Mouse (Mus musculus): ENCODE data around the gene Emc4. TPM values are rescaled to one million over a fixed set of nuclear protein-coding genes. Genes with fewer than 3 reads are reported as not detected.

Emc4 gene
- polyA plus RNA-seq, 1 experiment from 2014 or later, result 134 TPM

DNA sequence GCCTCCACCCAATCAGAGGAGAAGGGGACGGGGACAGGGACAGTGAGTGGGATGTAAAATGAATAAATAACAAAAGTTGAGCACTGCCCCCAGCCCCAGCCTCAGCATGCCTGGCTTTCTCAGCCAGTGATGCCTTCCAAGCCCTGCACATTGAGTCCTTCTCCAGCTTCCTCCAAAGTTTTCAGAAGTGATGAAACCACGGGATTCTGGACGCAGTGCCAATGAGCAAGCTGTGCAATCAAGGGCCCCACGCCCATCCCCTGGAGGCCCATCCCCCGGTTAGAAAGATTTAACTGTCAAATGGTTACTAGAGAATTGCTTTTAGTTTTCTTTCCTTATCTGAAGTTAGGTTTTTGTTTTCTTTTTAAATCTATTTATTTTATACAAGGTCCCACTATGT is 2.1 kb upstream of the Emc4 start:
- 0 out of 2 replicates have a peak, but pooled peaks cover 5% of the 10 kb centered on the region for H3K36me3 ChIP-seq
- peaks cover 13% of the 10 kb centered on the region for H3K4me1 ChIP-seq
- no peaks in the 10 kb centered on the region for H3K9me3 ChIP-seq
- no peaks in the 10 kb centered on the region for H3K27me3 ChIP-seq (ENCODE audit: insufficient read depth, poor library complexity, severe bottlenecking)
- 68% methylated on average over 5 of the region's 5 CpGs for WGBS
- no peak overlapping the region for H3K27ac ChIP-seq
- H3K4me3 ChIP-seq, result no peak overlapping the region
- no peak for DNase-seq (ENCODE audit: low spot score)

DNA sequence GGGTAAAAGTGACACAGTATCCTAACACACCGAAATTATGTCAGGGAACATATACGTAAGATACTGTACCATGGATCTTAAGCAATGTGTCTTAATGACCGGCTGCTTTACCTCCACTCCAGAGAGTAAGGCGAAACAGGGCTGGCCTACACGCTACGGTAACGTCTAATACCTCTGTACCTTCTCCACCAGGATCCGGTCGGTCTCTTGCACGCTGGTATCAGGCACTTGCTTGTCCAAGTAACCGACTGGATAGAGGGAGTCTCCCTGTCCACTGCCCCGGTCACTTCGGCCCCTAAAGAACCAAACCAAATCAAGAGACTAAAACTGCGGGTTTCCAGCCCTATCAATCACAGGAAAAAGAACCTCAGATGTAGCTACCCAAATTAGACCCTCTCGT is 605 bp downstream of the Emc4 start:
- Histone ChIP-seq H3K36me3 (peaks cover 28% of the 10 kb centered on the region), H3K4me3 (peak overlapping the region; percentile 89), H3K9me3 (no peaks in the 10 kb centered on the region), H3K27ac (peak overlapping the region; percentile 89), H3K4me1 (peaks cover 13% of the 10 kb centered on the region), H3K27me3 (ENCODE audit: insufficient read depth, poor library complexity, severe bottlenecking) (no peaks in the 10 kb centered on the region)
- DNase-seq (ENCODE audit: low spot score), result no peak
- WGBS, result 19% methylated on average over 15 of the region's 15 CpGs

DNA sequence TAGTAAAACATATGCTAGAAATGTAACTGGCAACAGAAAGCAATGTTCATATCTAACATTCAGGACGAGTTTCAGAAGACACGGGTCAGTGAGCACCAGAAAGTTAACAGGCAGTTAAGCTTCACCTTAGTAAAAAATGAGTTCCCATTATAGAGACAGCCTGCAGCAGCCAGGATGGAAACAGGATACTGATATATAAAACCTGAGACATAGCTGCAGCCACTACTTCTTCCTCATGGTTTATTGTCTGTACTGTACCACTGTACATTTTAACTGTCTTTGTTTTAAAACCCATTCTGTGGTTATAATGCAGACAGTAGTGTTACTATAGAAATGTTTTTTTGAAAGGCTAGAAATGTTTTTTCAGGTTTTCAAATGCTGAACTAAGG is 7.1 kb downstream of the Emc4 start:
- peaks cover 89% of the 10 kb centered on the region for H3K36me3 ChIP-seq
- no peak overlapping the region for H3K4me3 ChIP-seq
- H3K27ac ChIP-seq, result no peak overlapping the region
- WGBS, result 93% methylated on average over 2 of the region's 2 CpGs
- H3K27me3 ChIP-seq (ENCODE audit: insufficient read depth, poor library complexity, severe bottlenecking), result no peaks in the 10 kb centered on the region
- H3K4me1 ChIP-seq, result no peaks in the 10 kb centered on the region
- no peaks in the 10 kb centered on the region for H3K9me3 ChIP-seq
- no peak for DNase-seq (ENCODE audit: low spot score)

DNA sequence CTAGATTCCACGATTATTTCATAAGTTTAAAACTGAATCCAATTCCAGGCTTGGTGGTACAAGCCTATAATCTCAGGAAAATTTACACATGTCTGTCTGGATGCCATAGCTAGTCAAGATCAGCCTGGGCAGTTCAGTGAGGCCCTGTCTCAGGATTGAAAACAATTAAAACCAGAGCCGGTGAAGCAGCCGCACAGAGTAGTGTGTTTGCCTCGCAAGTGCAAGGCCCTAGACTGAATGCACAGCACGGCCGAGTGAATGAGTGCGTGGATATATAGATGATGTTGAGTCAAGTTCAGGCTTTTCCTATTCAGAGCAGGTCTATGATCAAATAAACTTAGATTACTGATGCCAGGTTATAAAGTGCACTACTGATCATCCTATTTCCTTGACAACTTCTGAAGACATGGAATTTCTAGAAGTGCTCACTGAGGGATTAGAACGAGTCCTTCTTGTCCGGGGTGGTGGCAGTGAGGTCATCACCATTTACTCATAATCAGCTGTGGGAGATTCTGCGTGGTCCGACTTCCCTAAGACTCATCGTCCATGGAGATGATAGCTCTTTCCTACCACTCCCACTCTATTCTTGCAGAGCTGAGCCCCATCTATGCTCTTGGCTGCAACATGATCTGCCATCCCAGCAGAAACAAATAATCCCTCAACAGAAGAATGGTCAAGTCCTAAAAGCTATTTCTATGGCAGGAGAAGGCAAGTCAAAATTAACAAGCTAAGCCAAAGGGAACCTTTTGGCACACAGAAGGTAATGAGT is 7.6 kb downstream of the Emc4 start:
- Histone ChIP-seq H3K36me3 (peaks cover 87% of the 10 kb centered on the region), H3K4me1 (no peaks in the 10 kb centered on the region), H3K4me3 (no peak overlapping the region), H3K9me3 (no peaks in the 10 kb centered on the region), H3K27ac (no peak overlapping the region), H3K27me3 (ENCODE audit: insufficient read depth, poor library complexity, severe bottlenecking) (no peaks in the 10 kb centered on the region)
- 86% methylated on average over 12 of the region's 12 CpGs for WGBS
- no peak for DNase-seq (ENCODE audit: low spot score)

DNA sequence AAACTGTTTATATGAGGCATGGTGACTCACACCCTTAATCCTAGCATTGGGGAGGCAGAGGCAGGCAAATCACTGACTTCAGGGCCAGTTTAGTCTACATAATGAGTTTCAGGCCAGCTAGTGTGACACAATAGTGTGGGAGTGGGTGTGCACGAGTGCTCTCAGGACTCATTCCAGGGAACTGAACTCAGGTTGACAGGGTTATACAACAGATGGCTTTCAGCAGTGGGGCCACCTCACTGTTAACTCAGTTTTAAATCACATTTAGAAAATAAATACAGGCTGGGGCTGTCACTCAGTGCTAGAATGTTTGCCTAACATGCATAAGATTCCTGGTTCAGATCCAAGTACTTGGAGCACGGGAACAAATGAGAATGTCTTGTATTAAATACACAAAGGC is 8.2 kb downstream of the Emc4 start:
- no peaks in the 10 kb centered on the region for H3K9me3 ChIP-seq
- H3K27ac ChIP-seq, result no peak overlapping the region
- H3K36me3 ChIP-seq, result peaks cover 88% of the 10 kb centered on the region
- H3K4me3 ChIP-seq, result no peak overlapping the region
- no peaks in the 10 kb centered on the region for H3K4me1 ChIP-seq
- H3K27me3 ChIP-seq (ENCODE audit: insufficient read depth, poor library complexity, severe bottlenecking), result no peaks in the 10 kb centered on the region
- WGBS, result 93% methylated on average over 2 of the region's 2 CpGs
- DNase-seq (ENCODE audit: low spot score), result no peak

DNA sequence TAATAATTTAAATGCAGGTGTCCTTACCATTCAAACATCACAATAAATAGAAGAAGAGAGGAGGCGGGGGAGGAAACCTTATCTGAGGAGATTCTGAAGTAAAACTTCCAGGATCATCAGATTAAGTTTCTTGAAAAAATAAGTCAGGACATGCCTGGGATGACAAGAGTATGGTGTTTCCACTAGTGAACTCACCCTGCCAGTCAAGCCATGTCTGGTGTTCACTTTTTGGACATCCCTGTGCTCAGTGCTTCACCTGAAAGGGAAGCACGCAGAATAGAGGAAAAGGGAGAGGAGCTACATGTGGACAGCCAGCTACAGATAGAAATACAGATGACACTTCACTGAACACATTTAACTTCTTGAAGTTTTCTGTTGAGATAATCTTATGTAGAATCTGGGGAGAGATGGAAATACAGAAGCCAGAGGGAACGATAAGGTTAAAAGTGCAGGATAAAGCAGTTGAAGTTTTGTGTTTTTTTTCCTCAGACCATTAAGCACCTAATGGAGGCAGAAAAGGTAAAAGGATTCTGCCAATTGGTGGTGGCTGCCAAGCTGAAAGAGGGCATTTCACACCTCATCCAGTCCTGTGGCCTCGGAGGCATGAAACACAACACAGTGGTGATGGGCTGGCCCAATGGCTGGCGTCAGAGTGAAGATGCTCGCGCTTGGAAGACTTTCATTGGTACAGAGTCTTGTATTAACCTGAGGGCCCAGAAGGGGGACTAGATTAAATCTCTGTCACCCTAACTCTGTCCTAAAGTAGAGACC is 14.0 kb downstream of the Emc4 start:
- H3K4me3 ChIP-seq, result no peak overlapping the region
- no peaks in the 10 kb centered on the region for H3K27me3 ChIP-seq (ENCODE audit: insufficient read depth, poor library complexity, severe bottlenecking)
- no peaks in the 10 kb centered on the region for H3K4me1 ChIP-seq
- H3K9me3 ChIP-seq, result no peaks in the 10 kb centered on the region
- no peak for DNase-seq (ENCODE audit: low spot score)
- H3K36me3 ChIP-seq, result peaks cover 67% of the 10 kb centered on the region
- no peak overlapping the region for H3K27ac ChIP-seq
- 85% methylated on average over 7 of the region's 7 CpGs for WGBS

DNA sequence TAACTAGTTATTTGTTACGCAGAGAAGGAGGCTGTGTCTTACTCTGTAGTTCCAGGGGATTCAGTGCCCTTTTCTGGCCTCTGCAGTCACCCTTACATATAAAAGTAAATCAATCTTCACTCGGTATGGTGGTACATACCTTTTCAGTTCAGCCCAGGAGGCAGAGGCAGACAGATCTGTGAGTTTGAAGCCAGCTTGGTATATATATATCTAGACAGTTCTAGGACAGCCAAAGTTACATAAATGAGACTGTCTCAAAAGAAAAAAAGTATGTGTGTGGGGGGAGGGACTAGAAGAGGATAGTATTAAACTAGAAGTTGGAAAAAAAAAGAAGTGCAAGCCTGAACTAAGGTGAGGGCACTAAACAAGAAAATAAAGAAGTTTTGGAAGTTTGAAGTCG is 19.6 kb downstream of the Emc4 start:
- no peaks in the 10 kb centered on the region for H3K4me1 ChIP-seq
- DNase-seq (ENCODE audit: low spot score), result no peak
- 81% methylated on average over 3 of the region's 3 CpGs for WGBS

DNA sequence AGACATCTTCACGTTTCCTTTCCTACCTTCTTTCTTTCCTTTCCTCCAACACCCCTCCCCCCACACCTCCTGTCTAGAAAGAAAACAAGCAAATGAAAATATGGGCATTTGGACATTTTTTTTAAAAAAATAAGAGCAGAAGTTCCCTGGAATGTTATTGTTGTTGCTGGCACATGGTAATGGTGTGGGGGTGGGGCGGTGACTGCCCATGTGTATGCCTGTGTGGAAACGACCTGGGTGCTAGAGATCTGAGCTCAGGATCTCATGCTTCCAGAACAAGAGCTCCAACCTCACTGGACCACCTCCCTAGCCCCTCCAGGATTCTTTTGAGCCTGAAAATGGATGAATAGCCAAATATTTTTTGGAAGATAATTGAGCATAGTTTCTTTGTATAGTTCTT is 26.7 kb downstream of the Emc4 start:
- WGBS, result 67% methylated on average over 3 of the region's 3 CpGs
- Histone ChIP-seq H3K36me3 (peaks cover 43% of the 10 kb centered on the region), H3K27me3 (ENCODE audit: insufficient read depth, poor library complexity, severe bottlenecking) (no peaks in the 10 kb centered on the region), H3K4me3 (no peak overlapping the region), H3K9me3 (no peaks in the 10 kb centered on the region), H3K27ac (no peak overlapping the region), H3K4me1 (no peaks in the 10 kb centered on the region)
- no peak for DNase-seq (ENCODE audit: low spot score)

More for the DNA sequence above, 19.6 kb downstream of the Emc4 start:
- H3K27me3 ChIP-seq (ENCODE audit: insufficient read depth, poor library complexity, severe bottlenecking), result no peaks in the 10 kb centered on the region
- peaks cover 46% of the 10 kb centered on the region for H3K36me3 ChIP-seq
- H3K9me3 ChIP-seq, result no peaks in the 10 kb centered on the region
- H3K4me3 ChIP-seq, result no peak overlapping the region
- no peak overlapping the region for H3K27ac ChIP-seq

DNA sequence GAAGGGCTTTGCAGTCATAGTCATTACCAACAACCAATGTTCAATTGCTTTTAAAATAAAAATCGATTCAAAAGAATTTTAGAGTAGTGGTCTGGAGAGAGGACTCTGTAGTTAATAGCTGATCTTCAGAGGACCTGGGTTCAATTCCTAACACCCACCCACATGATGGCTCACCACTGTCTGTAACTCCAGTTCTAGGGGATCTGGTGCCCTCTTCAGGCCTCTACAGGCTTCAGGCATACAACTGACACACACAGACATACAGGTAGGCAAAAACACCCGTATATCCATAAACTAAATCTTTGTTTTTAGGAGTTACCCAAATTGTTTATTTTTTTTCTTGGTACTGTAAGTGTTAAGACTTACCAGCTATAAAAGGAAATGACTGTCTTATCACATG is 28.1 kb downstream of the Emc4 start:
- Histone ChIP-seq H3K36me3 (peaks cover 39% of the 10 kb centered on the region), H3K27ac (no peak overlapping the region), H3K4me1 (no peaks in the 10 kb centered on the region), H3K27me3 (ENCODE audit: insufficient read depth, poor library complexity, severe bottlenecking) (no peaks in the 10 kb centered on the region), H3K9me3 (no peaks in the 10 kb centered on the region), H3K4me3 (no peak overlapping the region)
- no peak for DNase-seq (ENCODE audit: low spot score)
- WGBS, result 89% methylated on average over 2 of the region's 2 CpGs

DNA sequence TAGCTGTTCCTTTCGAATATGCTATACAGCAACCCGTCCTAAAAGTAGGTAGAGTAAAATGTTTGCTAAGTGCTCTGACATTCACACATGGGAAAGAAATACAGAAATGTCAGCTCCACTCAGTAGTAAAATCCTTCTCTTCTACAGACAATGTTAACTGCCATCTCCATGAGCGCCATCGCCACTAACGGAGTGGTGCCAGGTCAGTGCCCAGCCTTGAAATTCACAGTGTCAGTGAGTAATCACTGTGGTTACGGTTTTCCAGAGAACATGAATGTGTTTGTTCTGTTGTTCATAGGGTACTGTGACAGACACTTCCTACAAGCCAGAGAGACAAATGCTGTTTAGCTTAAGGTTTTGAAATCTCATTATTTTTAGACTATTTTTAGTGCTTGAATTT is 30.6 kb downstream of the Emc4 start:
- DNase-seq (ENCODE audit: low spot score), result no peak
- Histone ChIP-seq H3K27me3 (ENCODE audit: insufficient read depth, poor library complexity, severe bottlenecking) (no peaks in the 10 kb centered on the region), H3K9me3 (no peaks in the 10 kb centered on the region), H3K4me1 (peaks cover 1% of the 10 kb centered on the region), H3K36me3 (peaks cover 39% of the 10 kb centered on the region), H3K4me3 (no peak overlapping the region), H3K27ac (no peak overlapping the region)
- WGBS, result 90% methylated on average over 6 of the region's 6 CpGs

DNA sequence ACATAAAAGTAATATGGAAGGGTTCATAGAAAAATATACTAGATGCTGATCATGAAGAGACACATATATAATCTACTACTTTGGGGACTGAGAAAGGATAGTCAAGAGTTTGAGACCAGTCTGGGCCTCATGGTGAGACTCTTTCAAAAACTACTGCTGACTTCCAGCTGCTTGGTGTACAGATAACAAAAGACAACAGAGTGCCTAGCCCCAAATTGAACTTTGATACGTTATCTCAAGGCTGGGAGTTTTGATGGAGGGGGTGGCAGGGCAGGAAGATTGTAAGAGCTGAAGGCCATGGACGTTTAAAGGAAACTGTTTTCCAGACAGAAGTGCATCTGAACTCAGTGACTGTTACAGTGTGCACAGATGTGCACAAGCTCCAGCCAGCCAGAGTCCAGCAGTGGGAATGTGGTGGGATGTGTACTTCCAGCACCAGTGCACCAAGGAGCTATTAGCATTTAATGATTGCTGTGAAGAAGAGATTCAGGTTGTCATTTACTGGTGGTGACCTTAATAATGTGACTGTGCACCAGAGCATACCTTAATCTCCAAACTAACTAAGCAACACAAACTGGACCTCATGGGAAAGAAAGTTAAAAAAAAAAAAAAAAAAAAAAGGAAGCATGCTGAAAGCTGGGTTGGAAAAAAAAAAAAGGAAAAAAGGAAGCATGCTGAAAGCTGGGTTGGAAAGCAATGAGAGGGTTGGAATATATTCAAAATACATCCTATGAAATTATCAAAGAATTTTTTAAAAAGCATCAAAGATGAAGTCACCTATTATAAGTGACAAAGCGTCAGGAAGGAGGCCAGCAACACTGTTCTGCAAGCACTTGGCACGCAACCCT is 35.6 kb downstream of the Emc4 start:
- WGBS, result 49% methylated on average over 4 of the region's 4 CpGs
- DNase-seq (ENCODE audit: low spot score), result no peak
- Histone ChIP-seq H3K9me3 (no peaks in the 10 kb centered on the region), H3K36me3 (peaks cover 19% of the 10 kb centered on the region), H3K27me3 (ENCODE audit: insufficient read depth, poor library complexity, severe bottlenecking) (no peaks in the 10 kb centered on the region), H3K4me1 (peaks cover 7% of the 10 kb centered on the region), H3K4me3 (no peak overlapping the region), H3K27ac (no peak overlapping the region)

DNA sequence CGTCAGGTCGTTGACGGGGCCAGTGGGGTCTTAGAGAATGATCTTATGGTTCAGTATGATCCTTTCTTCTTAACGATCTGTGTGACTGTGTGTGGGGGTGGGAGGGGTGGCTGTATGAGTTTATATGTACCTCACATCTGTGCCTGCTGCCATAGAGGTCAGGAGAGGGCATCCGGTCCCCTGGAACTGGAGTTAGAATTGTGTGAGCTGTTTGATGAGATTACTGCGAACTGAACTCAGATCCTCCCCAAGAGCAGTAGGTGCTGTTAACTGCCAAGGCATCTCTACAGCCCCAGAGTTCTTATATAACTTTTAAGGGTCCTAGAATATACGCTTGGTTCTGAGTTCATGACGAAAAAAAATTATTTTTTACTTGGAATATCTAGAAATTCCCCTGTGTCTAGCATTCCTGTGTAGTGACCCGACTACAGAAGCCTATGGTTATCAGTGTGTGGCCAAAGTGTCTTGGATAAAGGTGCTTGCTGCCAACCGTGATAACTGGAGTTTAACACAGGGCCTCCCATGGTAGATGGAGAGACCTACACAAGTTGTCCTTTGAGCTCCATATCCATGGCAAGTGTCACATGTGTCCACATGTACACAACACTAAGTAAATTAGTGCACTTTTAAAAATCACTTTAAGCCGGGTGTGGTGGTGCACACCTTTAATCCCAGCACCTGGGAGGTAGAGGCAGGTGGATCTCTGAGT is 39.6 kb downstream of the Emc4 start:
- Histone ChIP-seq H3K4me1 (peaks cover 7% of the 10 kb centered on the region), H3K36me3 (no peaks in the 10 kb centered on the region), H3K9me3 (no peaks in the 10 kb centered on the region), H3K4me3 (no peak overlapping the region), H3K27me3 (ENCODE audit: insufficient read depth, poor library complexity, severe bottlenecking) (no peaks in the 10 kb centered on the region), H3K27ac (no peak overlapping the region)
- no peak for DNase-seq (ENCODE audit: low spot score)
- 71% methylated on average over 11 of the region's 11 CpGs for WGBS

Measured in heart, embryonic 10.5 days (tissue).